Mouse (Mus musculus): Measurements from ENCODE around the gene Eps8l2.

GRCm38 (mm10) chr7:141319446-141319845, 19.2 kb upstream of the Eps8l2 start:
- TF ChIP-seq CTCF (IDR thresholded peaks at IDR 0.05; ENCODE audit: borderline replicate concordance, control insufficient read depth, extremely low read depth, insufficient read depth, low read length, poor library complexity) (no peak), POLR2A (IDR thresholded peaks at IDR 0.05; ENCODE audit: control insufficient read depth, extremely low read depth, insufficient read depth, low read length, poor library complexity) (no peak)
